Mouse (Mus musculus) heart, embryonic 12.5 days (tissue): Measurements from ENCODE around the gene Slc7a6. TPM values are rescaled to one million over a fixed set of nuclear protein-coding genes. Genes with fewer than 3 reads are reported as not detected.
"Not testable (repeated sequence)": the region's sequence is repeated elsewhere in the genome, so short reads cannot be mapped to it uniquely, and the experiment has no call there.

Experiments
- ATAC-seq: fragments of 200-750 bp; cut with Nextera tagmentation; 2 replicates; pipeline ENCODE4 v1.8.0; 2017; ENCODE audit warnings: moderate TSS enrichment, moderate library complexity; ENCODE audit not compliant: insufficient number of reproducible peaks, low FRiP score
- H3K27ac ChIP-seq: fragments of 300-500 bp; sonication (generic); 2 replicates; pipeline ENCODE4 v1.5.1; 2016; ENCODE audit warnings: mild to moderate bottlenecking, moderate library complexity; ENCODE audit not compliant: poor library complexity, severe bottlenecking
- H3K27me3 ChIP-seq: fragments of 300-500 bp; sonication (generic); replicated peaks from 2 replicates; pipeline ENCODE4 v1.6.1; 2016; ENCODE audit warnings: mild to moderate bottlenecking, moderate library complexity
- H3K36me3 ChIP-seq: fragments of 300-500 bp; sonication (generic); 2 replicates; pipeline ENCODE4 v1.6.1; 2016; ENCODE audit warnings: mild to moderate bottlenecking, moderate library complexity
- H3K4me1 ChIP-seq: fragments of 300-500 bp; sonication (generic); replicated peaks from 2 replicates; pipeline ENCODE4 v1.6.1; 2016; ENCODE audit warnings: mild to moderate bottlenecking
- H3K4me2 ChIP-seq: fragments of 300-500 bp; sonication (generic); 2 replicates; pipeline ENCODE4 v1.6.1; 2016; ENCODE audit warnings: mild to moderate bottlenecking, moderate library complexity
- H3K4me3 ChIP-seq: fragments of 300-500 bp; sonication (generic); 2 replicates; pipeline ENCODE4 v1.5.1; 2016; ENCODE audit warnings: mild to moderate bottlenecking
- H3K9ac ChIP-seq: fragments of 300-500 bp; sonication (generic); 2 replicates; pipeline ENCODE4 v1.6.1; 2016; ENCODE audit warnings: mild to moderate bottlenecking, moderate library complexity
- H3K9me3 ChIP-seq: fragments of 300-500 bp; sonication (generic); replicated peaks from 2 replicates; pipeline ENCODE4 v1.6.1; 2016; ENCODE audit warnings: mild to moderate bottlenecking, moderate library complexity
- WGBS: fragments of 180-500 bp; shearing (Covaris S2); methylation state at CpG from one replicate; pipeline ENCODE4 v1.1.7; 2016; 5-methylcytosine and 5-hydroxymethylcytosine counted together
- polyA plus RNA-seq: library from polyadenylated mRNA; unstranded; fragments of >200 nt; fragmentation: Nextera tagmentation; extraction: Ambion mirVana; gene quantifications from 2 replicates; pipeline ENCODE4 v1.2.1, GENCODE M21; 2016

Gene Slc7a6
- polyA plus RNA-seq, 1 experiment from 2014 or later: 35.4 TPM

GRCm38 (mm10) chr8:106191639-106192038 lies 23.0 kb downstream of the Slc7a6 start:
- peaks cover 10% of the 10 kb centered on the region; the same call in 1 of the 2 replicates for H3K4me1 ChIP-seq
- H3K4me2 ChIP-seq: no peak overlapping the region
- no peak overlapping the region for H3K27ac ChIP-seq
- no peaks in the 10 kb centered on the region for H3K27me3 ChIP-seq
- WGBS: 36% methylated on average over 5 of the region's 5 CpGs
- no peak overlapping the region for H3K9ac ChIP-seq
- no peak overlapping the region for H3K4me3 ChIP-seq
- peaks cover 10% of the 10 kb centered on the region; the same call in 1 of the 2 replicates for H3K9me3 ChIP-seq
- ATAC-seq: no peak
- H3K36me3 ChIP-seq: peaks cover 62% of the 10 kb centered on the region

DNA sequence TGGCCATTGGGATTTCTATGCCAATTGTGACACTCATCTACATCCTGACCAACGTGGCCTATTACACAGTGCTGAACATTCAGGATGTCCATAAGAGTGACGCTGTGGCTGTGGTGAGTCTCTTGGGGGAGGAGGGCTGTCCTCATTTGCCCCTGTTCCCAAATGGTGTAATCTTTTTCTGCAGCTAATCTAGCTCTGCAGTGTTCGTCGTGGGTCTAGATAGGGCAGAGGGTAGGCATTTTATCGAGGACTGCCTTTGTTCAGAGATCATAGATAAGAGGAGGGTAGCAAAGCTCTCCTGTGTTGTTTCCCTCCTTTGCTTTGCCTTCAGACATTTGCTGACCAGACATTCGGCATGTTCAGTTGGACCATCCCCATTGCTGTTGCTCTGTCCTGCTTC lies 24.5 kb downstream of the Slc7a6 start:
- H3K4me1 ChIP-seq: peaks cover 10% of the 10 kb centered on the region; the same call in 1 of the 2 replicates
- no peak overlapping the region for H3K4me2 ChIP-seq
- no peaks in the 10 kb centered on the region for H3K27me3 ChIP-seq
- 49% methylated on average over 6 of the region's 6 CpGs for WGBS
- no peak for ATAC-seq
- no peak overlapping the region for H3K9ac ChIP-seq
- peaks cover 59% of the 10 kb centered on the region for H3K36me3 ChIP-seq
- H3K4me3 ChIP-seq: no peak overlapping the region
- H3K9me3 ChIP-seq: no peaks in the 10 kb centered on the region
- no peak overlapping the region for H3K27ac ChIP-seq

DNA sequence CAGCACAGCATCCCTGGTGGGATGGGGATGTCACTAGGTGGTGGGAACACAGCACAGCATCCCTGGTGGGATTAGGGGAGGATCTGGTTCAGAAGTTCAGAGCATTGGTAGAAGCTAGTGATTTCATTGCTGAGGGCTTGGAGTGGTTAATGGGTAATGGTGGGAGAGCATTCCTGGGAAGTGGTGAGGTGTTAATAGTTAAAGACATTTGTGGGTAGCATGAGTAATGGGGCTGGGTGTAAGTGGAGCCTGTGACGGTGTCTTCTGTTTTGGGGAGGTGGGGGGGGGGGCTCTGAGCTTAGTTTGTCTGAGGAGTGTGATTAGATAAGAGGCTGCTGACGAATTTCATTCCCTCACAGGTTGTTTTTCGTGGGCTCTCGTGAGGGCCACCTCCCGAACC lies 25.4 kb downstream of the Slc7a6 start:
- Histone ChIP-seq H3K4me1 (peaks cover 10% of the 10 kb centered on the region; the same call in 1 of the 2 replicates), H3K27me3 (no peaks in the 10 kb centered on the region), H3K9ac (no peak overlapping the region), H3K9me3 (no peaks in the 10 kb centered on the region), H3K36me3 (peaks cover 59% of the 10 kb centered on the region), H3K27ac (no peak overlapping the region), H3K4me3 (no peak overlapping the region), H3K4me2 (no peak overlapping the region)
- ATAC-seq: no peak
- 44% methylated on average over 5 of the region's 5 CpGs for WGBS

GRCm38 (mm10) chr8:106198741-106199140 lies 30.1 kb downstream of the Slc7a6 start:
- Histone ChIP-seq H3K4me2 (no peak overlapping the region), H3K9me3 (no peaks in the 10 kb centered on the region), H3K4me3 (no peak overlapping the region), H3K9ac (no peak overlapping the region), H3K27me3 (no peaks in the 10 kb centered on the region), H3K36me3 (peaks cover 72% of the 10 kb centered on the region), H3K27ac (no peak overlapping the region), H3K4me1 (no peaks in the 10 kb centered on the region)
- WGBS: 5% methylated on average over 1 of the region's 1 CpGs
- no peak for ATAC-seq

- peaks cover 76% of the 10 kb centered on the region for H3K36me3 ChIP-seq
- H3K4me2 ChIP-seq, H3K9me3 ChIP-seq, H3K4me1 ChIP-seq, ATAC-seq, H3K27ac ChIP-seq, H3K9ac ChIP-seq, H3K4me3 ChIP-seq, H3K27me3 ChIP-seq: not testable (repeated sequence)
- 79% methylated on average over 3 of the region's 3 CpGs for whole genome bisulfite sequencing
Measured at GRCm38 (mm10) chr8:106199596-106199995, 30.9 kb downstream of the Slc7a6 start.

GRCm38 (mm10) chr8:106210035-106210731 lies 41.5 kb downstream of the Slc7a6 start:
- Histone ChIP-seq H3K9me3 (no peaks in the 10 kb centered on the region), H3K36me3 (peaks cover 55% of the 10 kb centered on the region), H3K9ac (peak overlapping the region; percentile 85), H3K4me2 (peak overlapping the region; percentile 84), H3K27me3 (no peaks in the 10 kb centered on the region), H3K4me3 (peak overlapping the region; percentile 79), H3K4me1 (peaks cover 8% of the 10 kb centered on the region), H3K27ac (peak overlapping the region; percentile 89)
- 1% methylated on average over 35 of the region's 35 CpGs for WGBS
- ATAC-seq: peak; percentile 56

- Histone ChIP-seq H3K36me3 (peaks cover 55% of the 10 kb centered on the region), H3K27ac (peak within 1 kb of the TSS; percentile 89), H3K4me2 (peak within 1 kb of the TSS; percentile 84), H3K4me1 (peaks cover 8% of the 10 kb centered on the region), H3K9ac (peak within 1 kb of the TSS; percentile 85), H3K9me3 (no peaks in the 10 kb centered on the region), H3K27me3 (no peaks in the 10 kb centered on the region), H3K4me3 (peak within 1 kb of the TSS; percentile 79)
- ATAC-seq: peak; percentile 99
- WGBS: under 1% methylated on average over 52 of the region's 52 CpGs
Measured at GRCm38 (mm10) chr8:106210821-106211345, 42.2 kb downstream of the Slc7a6 start, which contains the start of the genes Slc7a6os and Prmt7. Gene Slc7a6os (minus strand): TSS chr8:106210935. Gene Prmt7 (plus strand): TSS chr8:106210936.

GRCm38 (mm10) chr8:106211421-106211820 lies 42.8 kb downstream of the Slc7a6 start:
- H3K27me3 ChIP-seq: no peaks in the 10 kb centered on the region
- H3K27ac ChIP-seq: peak overlapping the region; percentile 69
- peaks cover 58% of the 10 kb centered on the region for H3K36me3 ChIP-seq
- H3K9ac ChIP-seq: peak overlapping the region; percentile 85
- no peak for ATAC-seq
- WGBS: 5% methylated on average over 13 of the region's 13 CpGs
- H3K9me3 ChIP-seq: no peaks in the 10 kb centered on the region
- peak overlapping the region; percentile 79 for H3K4me3 ChIP-seq
- peak overlapping the region; percentile 84 for H3K4me2 ChIP-seq
- H3K4me1 ChIP-seq: peaks cover 8% of the 10 kb centered on the region

- ATAC-seq: no peak
- Histone ChIP-seq H3K4me3 (no peak overlapping the region), H3K27ac (no peak overlapping the region), H3K27me3 (no peaks in the 10 kb centered on the region), H3K36me3 (peaks cover 59% of the 10 kb centered on the region), H3K9me3 (no peaks in the 10 kb centered on the region), H3K4me2 (no peak overlapping the region), H3K9ac (no peak overlapping the region), H3K4me1 (peaks cover 8% of the 10 kb centered on the region)
- WGBS: 83% methylated on average over 3 of the region's 3 CpGs
Measured at GRCm38 (mm10) chr8:106213959-106214358, 45.3 kb downstream of the Slc7a6 start.

DNA sequence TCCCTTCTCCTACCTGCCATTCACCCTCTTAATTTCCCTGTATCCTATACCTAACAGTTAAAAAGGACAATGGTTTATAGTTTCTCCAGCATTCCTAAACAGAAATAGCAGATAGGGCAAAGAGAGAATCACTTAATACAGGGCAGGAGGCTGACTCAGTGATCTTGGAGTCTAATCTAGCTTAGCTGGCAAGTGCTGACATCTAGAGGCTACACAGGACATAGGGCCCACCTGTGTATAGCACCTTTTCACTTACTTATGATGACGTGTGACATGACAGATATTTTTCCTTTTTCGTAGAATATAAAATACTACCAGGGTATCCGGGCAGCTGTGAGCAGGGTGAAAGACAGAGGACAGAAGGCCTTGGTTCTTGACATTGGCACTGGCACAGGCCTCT lies 51.0 kb downstream of the Slc7a6 start:
- Histone ChIP-seq H3K36me3 (peaks cover 75% of the 10 kb centered on the region), H3K27me3 (no peaks in the 10 kb centered on the region), H3K4me1 (no peaks in the 10 kb centered on the region; the same call in 1 of the 2 replicates), H3K9ac (no peak overlapping the region), H3K4me3 (no peak overlapping the region), H3K4me2 (no peak overlapping the region), H3K9me3 (no peaks in the 10 kb centered on the region), H3K27ac (no peak overlapping the region)
- WGBS: 62% methylated on average over 3 of the region's 3 CpGs
- ATAC-seq: no peak

GRCm38 (mm10) chr8:106226589-106226988 lies 57.9 kb downstream of the Slc7a6 start:
- WGBS: 46% methylated on average over 9 of the region's 9 CpGs
- H3K4me2 ChIP-seq: no peak overlapping the region
- no peaks in the 10 kb centered on the region for H3K9me3 ChIP-seq
- no peak overlapping the region for H3K4me3 ChIP-seq
- H3K4me1 ChIP-seq: no peaks in the 10 kb centered on the region
- no peaks in the 10 kb centered on the region for H3K27me3 ChIP-seq
- no peak overlapping the region for H3K9ac ChIP-seq
- no peak overlapping the region for H3K27ac ChIP-seq
- peaks cover 76% of the 10 kb centered on the region for H3K36me3 ChIP-seq
- ATAC-seq: no peak
